Mouse (Mus musculus) megakaryocyte, embryonic 14.5 days (primary cell): ENCODE data around the gene Klhl9.

Experiments
- FLI1 ChIP-seq: IDR thresholded peaks from 2 replicates; pipeline ENCODE4 v1.6.1; 2012; ENCODE audit warnings: low read length, inconsistent platforms, mixed read lengths
- GATA1 ChIP-seq: IDR thresholded peaks from 3 replicates; pipeline ENCODE4 v1.6.1; 2012; ENCODE audit warnings: mixed read lengths, low read length, inconsistent platforms, borderline replicate concordance

DNA sequence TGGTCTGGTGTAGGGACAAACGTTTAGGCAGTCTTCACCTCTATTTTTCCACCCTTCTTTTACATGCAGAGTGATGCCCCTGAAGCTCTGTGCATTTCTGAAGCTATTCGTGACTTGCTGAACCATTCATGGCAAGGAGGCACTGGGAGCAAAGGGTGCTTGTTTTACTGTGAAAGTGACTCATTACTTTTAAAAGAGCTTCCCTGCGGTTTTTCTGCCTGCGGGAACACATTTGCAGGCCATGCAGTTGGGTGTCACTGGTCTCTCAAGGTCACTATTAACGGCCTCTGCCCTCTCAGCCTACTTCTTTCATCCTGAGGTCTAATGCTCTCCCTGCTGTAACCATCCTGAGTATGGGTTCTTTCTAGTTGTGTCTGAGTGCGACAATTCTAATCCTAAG, 25.2 kb downstream of the Klhl9 start:
- TF ChIP-seq GATA1 (no peak), FLI1 (no peak)
